Mouse (Mus musculus) heart, adult 11 months (tissue): ENCODE results near the gene Plau.

Experiments used
- DNase-seq: peaks from one replicate; pipeline ENCODE4 v3.0.0; 2022

Plau gene

GRCm38 (mm10) chr14:20836171-20836904, at the start of gene Plau:
TSS of gene Plau (plus strand) at chr14:20836660.
- DNase-seq = peak; percentile 98

GRCm38 (mm10) chr14:20788151-20788550, 48.3 kb upstream of the Plau start:
- DNase-seq = peak; percentile 90

GRCm38 (mm10) chr14:20789593-20789992, 46.9 kb upstream of the Plau start:
- no peak for DNase-seq

GRCm38 (mm10) chr14:20790445-20790844, 46.0 kb upstream of the Plau start:
- no peak for DNase-seq

GRCm38 (mm10) chr14:20790996-20791395, 45.5 kb upstream of the Plau start:
- no peak for DNase-seq

GRCm38 (mm10) chr14:20791511-20792242, 44.8 kb upstream of the Plau start:
- no peak for DNase-seq

GRCm38 (mm10) chr14:20792243-20792921, 44.1 kb upstream of the Plau start:
- DNase-seq = no peak

- DNase-seq = peak; percentile 96
Observed at GRCm38 (mm10) chr14:20792922-20793757, 43.3 kb upstream of the Plau start.

- peak; percentile 99 for DNase-seq
Observed at GRCm38 (mm10) chr14:20793758-20794531, 42.5 kb upstream of the Plau start, which contains the start of gene Camk2g. TSS of gene Camk2g (minus strand) at chr14:20794088.

- no peak for DNase-seq
Observed at GRCm38 (mm10) chr14:20794589-20794988, 41.9 kb upstream of the Plau start.

- DNase-seq = peak; percentile 89
Observed at GRCm38 (mm10) chr14:20795423-20796152, 40.9 kb upstream of the Plau start.

GRCm38 (mm10) chr14:20796170-20796569, 40.3 kb upstream of the Plau start:
- DNase-seq = no peak

GRCm38 (mm10) chr14:20796643-20797042, 39.8 kb upstream of the Plau start:
- DNase-seq = no peak

GRCm38 (mm10) chr14:20798300-20798699, 38.2 kb upstream of the Plau start:
- no peak for DNase-seq

GRCm38 (mm10) chr14:20798761-20799160, 37.7 kb upstream of the Plau start:
- peak; percentile 96 for DNase-seq

- no peak for DNase-seq
Observed at GRCm38 (mm10) chr14:20802926-20803605, 33.4 kb upstream of the Plau start.

- DNase-seq = peak; percentile 97
Observed at GRCm38 (mm10) chr14:20803606-20803938, 32.9 kb upstream of the Plau start.

- no peak for DNase-seq
Observed at GRCm38 (mm10) chr14:20804481-20804880, 32.0 kb upstream of the Plau start.

- peak; percentile 99 for DNase-seq
Observed at GRCm38 (mm10) chr14:20804964-20805672, 31.3 kb upstream of the Plau start.
